Mouse (Mus musculus) C2C12 (cell line): ENCODE results near the gene Cend1. TPM values are rescaled to one million over a fixed set of nuclear protein-coding genes. Genes with fewer than 3 reads are reported as not detected.

ENCODE experiments used
- H3K27me3 ChIP-seq: one replicate; pipeline ENCODE4 v1.6.1; 2011; ENCODE audit not compliant: control insufficient read depth, insufficient read depth, insufficient read length
- H3K36me3 ChIP-seq: one replicate; pipeline ENCODE4 v1.6.1; 2011; ENCODE audit not compliant: control insufficient read depth, insufficient read depth
- H3K4me3 ChIP-seq: one replicate; pipeline ENCODE4 v1.5.1; 2011; ENCODE audit warnings: mild to moderate bottlenecking, control low read depth; ENCODE audit not compliant: poor library complexity, insufficient read depth, severe bottlenecking
- H3K79me2 ChIP-seq: one replicate; pipeline ENCODE4 v1.6.1; 2011; ENCODE audit not compliant: control insufficient read depth, insufficient read depth
- H3K79me3 ChIP-seq: one replicate; pipeline ENCODE4 v1.6.1; 2011; ENCODE audit warnings: low read depth, control low read depth
- H3ac ChIP-seq: one replicate; pipeline ENCODE3; 2011; ENCODE audit warnings: low read depth; ENCODE audit not compliant: control insufficient read depth, insufficient read length
- CEBPB ChIP-seq: IDR thresholded peaks from one replicate; pipeline ENCODE4 v1.6.1; 2011; ENCODE audit warnings: low read depth, mild to moderate bottlenecking, control low read depth, moderate library complexity
- CTCF ChIP-seq: IDR thresholded peaks from one replicate; pipeline ENCODE4 v1.5.1; 2011; ENCODE audit not compliant: control insufficient read depth, insufficient read depth, insufficient read length
- FOSL1 ChIP-seq: IDR thresholded peaks from one replicate; pipeline ENCODE4 v1.8.0; 2011; ENCODE audit warnings: mild to moderate bottlenecking, low read length; ENCODE audit not compliant: poor library complexity, insufficient read depth, severe bottlenecking
- MAX ChIP-seq: IDR thresholded peaks from one replicate; pipeline ENCODE4 v1.6.1; 2011; ENCODE audit warnings: mild to moderate bottlenecking, control low read depth
- MYOD1 ChIP-seq: IDR thresholded peaks from one replicate; pipeline ENCODE4 v1.6.1; 2011; ENCODE audit warnings: low read depth; ENCODE audit not compliant: control insufficient read depth, insufficient read length
- MYOG ChIP-seq: IDR thresholded peaks from one replicate; pipeline ENCODE4 v1.6.1; 2011; ENCODE audit not compliant: control insufficient read depth, insufficient read length; ENCODE audit errors: extremely low read depth
- USF1 ChIP-seq: IDR thresholded peaks from one replicate; pipeline ENCODE4 v1.6.1; 2011; ENCODE audit warnings: low read depth, mild to moderate bottlenecking, control low read depth, moderate library complexity
- polyA plus RNA-seq: library from polyadenylated mRNA; unstranded; fragments of >200 nt; fragmentation: generic; extraction: Trizol; gene quantifications from one replicate; pipeline ENCODE4 v1.2.1, GENCODE M21; 2012; ENCODE audit warnings: missing spikeins

Cend1 gene
- polyA plus RNA-seq, 1 experiment = 2.4 TPM

DNA sequence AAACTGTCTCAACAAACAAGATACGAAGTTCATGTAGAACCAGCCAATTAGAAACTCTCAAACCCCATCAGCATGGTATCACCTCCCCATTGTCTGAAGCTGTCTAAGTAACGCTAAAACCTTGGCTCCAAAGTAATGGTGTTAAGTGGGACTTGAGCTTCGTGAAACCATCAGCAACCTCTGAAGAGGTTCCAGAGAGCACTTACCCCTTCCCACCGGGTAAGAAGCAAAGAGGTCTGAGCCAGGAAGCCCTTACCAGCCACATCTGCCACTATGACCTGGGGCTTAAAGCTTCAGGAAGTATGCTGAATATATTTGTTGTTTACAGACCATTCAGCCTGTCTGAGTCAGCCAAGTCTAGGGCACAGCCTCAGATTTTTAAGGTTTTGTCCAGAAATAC, 23.8 kb downstream of the Cend1 start:
- H3K36me3 ChIP-seq = peaks cover 4% of the 10 kb centered on the region
- H3K27me3 ChIP-seq = no peaks in the 10 kb centered on the region
- H3K79me3 ChIP-seq = no peaks in the 10 kb centered on the region
- no peak overlapping the region for H3K4me3 ChIP-seq
- no peaks in the 10 kb centered on the region for H3K79me2 ChIP-seq
- H3ac ChIP-seq = no peak overlapping the region
- TF ChIP-seq FOSL1 (no peak), CTCF (no peak), USF1 (no peak), MYOG (no peak), MYOD1 (no peak), MAX (no peak), CEBPB (no peak)

DNA sequence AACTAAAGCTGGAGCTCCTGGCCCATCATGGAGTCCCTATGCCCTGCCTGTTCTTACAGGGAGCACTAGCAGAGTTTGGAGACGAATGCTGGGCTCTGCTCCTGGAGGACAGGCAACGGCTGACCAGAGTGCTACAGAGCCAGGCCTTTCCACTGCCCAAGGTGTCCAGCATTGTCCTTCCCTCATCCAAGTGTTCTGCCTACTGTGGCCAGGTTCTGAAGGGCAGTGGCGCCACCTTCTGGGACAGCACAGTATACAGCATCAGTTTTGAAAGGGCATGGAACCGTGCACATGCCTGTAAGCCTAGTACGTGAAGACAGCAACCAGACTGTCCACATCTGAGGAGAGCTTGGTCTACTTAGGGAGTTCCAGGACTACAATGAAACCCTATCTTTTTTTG, 26.0 kb downstream of the Cend1 start:
- H3K79me2 ChIP-seq = no peaks in the 10 kb centered on the region
- H3K27me3 ChIP-seq = no peaks in the 10 kb centered on the region
- no peaks in the 10 kb centered on the region for H3K79me3 ChIP-seq
- H3K36me3 ChIP-seq = peaks cover 13% of the 10 kb centered on the region
- no peak overlapping the region for H3ac ChIP-seq
- H3K4me3 ChIP-seq = no peak overlapping the region
- TF ChIP-seq MYOG (no peak), CTCF (peak; percentile 89)

DNA sequence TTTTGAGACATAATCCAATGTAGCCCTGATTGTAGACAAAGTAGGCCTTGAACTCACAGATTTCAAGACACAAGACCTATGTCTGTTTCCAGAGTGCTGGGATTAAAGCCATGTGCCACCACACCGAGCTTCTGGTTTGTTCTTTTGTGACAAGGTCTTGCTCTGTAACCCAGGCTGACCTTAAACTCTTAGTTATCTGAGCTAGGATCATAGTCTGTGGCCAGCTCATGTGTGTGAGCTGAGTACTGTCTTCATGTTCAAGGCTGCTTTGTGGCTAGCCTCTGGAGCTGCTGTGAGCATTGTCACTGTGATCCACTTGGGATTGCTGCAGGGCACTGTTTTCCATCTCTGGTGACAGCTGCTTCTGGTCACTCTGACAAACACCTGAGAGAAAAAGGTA, 33.9 kb downstream of the Cend1 start:
- no peak for TF ChIP-seq MYOD1
- H3K27me3 ChIP-seq = no peaks in the 10 kb centered on the region
- H3K4me3 ChIP-seq = no peak overlapping the region
- H3K36me3 ChIP-seq = peaks cover 20% of the 10 kb centered on the region
- no peak overlapping the region for H3ac ChIP-seq
- peaks cover 38% of the 10 kb centered on the region for H3K79me2 ChIP-seq
- peaks cover 19% of the 10 kb centered on the region for H3K79me3 ChIP-seq

DNA sequence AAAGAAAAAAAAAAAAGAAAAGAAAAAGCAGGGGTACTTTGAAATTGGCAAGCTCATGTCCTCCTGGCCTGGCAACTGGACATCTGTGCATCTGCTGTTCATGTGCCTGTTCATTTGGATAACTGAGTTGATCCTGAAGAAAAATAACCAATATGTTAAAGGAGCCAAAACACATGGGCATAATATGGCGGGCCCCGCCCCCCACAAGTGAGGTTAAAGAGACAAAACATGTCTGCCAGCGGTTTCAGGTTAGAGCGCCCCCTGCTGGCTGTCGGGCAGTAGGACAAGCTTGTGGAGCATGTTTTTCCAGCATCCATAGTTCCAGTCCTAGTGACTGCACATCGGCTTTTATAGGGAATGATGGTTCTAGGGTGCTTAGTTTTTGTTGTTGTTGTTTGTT, 34.5 kb downstream of the Cend1 start:
- H3K79me3 ChIP-seq = peaks cover 19% of the 10 kb centered on the region
- peaks cover 38% of the 10 kb centered on the region for H3K79me2 ChIP-seq
- H3K27me3 ChIP-seq = no peaks in the 10 kb centered on the region
- TF ChIP-seq USF1 = no peak
- TF ChIP-seq CTCF = peak; percentile 74
- no peak overlapping the region for H3ac ChIP-seq
- peaks cover 16% of the 10 kb centered on the region for H3K36me3 ChIP-seq
- no peak overlapping the region for H3K4me3 ChIP-seq

DNA sequence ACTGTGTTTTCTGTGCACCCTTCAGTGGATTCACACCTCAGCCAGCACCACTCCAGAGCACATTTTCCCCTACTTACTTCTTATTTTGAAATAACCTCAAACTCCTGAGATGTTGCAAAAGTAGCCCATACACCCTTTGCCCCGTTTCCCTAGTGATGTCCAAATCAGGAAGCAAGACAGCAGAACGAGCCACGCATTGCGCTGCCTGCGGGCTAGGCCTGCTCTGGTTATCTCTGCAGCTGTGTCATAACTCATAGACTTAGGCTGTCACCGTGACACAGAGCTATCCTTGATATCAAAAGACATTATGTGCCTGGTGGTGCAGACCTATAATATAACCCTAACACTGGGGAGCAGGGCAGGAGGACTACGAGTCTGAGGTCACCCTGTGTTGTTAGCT, 35.1 kb downstream of the Cend1 start:
- Histone ChIP-seq H3K27me3 (no peaks in the 10 kb centered on the region), H3K4me3 (no peak overlapping the region), H3ac (no peak overlapping the region), H3K79me3 (peaks cover 19% of the 10 kb centered on the region), H3K79me2 (peaks cover 38% of the 10 kb centered on the region), H3K36me3 (peaks cover 12% of the 10 kb centered on the region)
- TF ChIP-seq CEBPB (no peak), MAX (no peak), CTCF (no peak), FOSL1 (no peak), MYOG (no peak)

DNA sequence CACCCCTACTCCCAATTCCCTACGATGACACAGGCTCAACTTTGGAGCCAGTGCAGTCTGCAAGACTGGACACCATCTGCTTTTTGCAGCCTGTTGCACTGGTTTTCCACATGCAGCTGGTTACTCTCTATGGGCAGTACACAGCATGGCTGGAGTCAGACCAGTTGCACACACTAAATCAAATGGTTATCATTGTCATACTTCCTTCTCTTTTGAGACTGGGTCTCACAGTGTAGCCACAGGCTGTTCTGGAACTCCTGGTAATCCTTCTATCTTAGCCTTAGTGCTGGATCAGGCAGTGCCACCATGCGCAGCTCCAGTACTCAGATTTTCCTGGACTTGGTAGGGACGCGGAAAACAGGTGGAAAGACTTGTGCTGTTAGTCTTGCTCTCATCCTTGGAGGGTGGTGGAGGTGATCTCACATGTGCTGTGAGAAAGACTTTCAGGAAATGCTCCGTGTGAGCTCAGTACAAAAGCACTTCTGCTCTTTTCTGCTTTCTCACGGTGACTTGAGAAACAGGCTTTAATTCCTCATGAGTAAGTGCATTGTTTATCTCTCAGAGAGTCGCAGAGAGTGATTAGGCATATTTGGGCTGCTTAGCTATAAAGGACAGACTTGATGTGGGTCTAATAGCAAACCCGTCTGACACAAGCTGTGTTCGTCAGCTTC, 36.6 kb downstream of the Cend1 start:
- H3K4me3 ChIP-seq = peak overlapping the region; percentile 51
- peaks cover 11% of the 10 kb centered on the region for H3K36me3 ChIP-seq
- H3K27me3 ChIP-seq = no peaks in the 10 kb centered on the region
- H3K79me2 ChIP-seq = peaks cover 38% of the 10 kb centered on the region
- TF ChIP-seq MAX = no peak
- peaks cover 19% of the 10 kb centered on the region for H3K79me3 ChIP-seq
- H3ac ChIP-seq = peak overlapping the region; percentile 68
